Mouse (Mus musculus) olfactory bulb, adult 2 months (tissue): ENCODE measurements around the gene Top2b. TPM values are rescaled to one million over a fixed set of nuclear protein-coding genes. Genes with fewer than 3 reads are reported as not detected.

Experiments used
- H3K27ac ChIP-seq: fragments of 200-500 bp; 2 replicates; pipeline ENCODE4 v1.5.1; 2012; ENCODE audit warnings: low read depth, low read length; ENCODE audit not compliant: insufficient read depth
- H3K4me1 ChIP-seq: fragments of 200-500 bp; 2 replicates; pipeline ENCODE4 v1.6.1; 2012; ENCODE audit warnings: low read length; ENCODE audit not compliant: control insufficient read depth, insufficient read depth
- H3K4me3 ChIP-seq: fragments of 200-500 bp; 2 replicates; pipeline ENCODE4 v1.5.1; 2012; ENCODE audit warnings: mild to moderate bottlenecking, low read depth, low read length, moderate library complexity; ENCODE audit not compliant: insufficient read depth
- CTCF ChIP-seq: fragments of 200-500 bp; IDR thresholded peaks from 2 replicates; pipeline ENCODE4 v1.5.1; 2012; ENCODE audit warnings: low read depth, mild to moderate bottlenecking, low read length, moderate library complexity; ENCODE audit not compliant: insufficient read depth
- POLR2A ChIP-seq: fragments of 200-500 bp; IDR thresholded peaks from 2 replicates; pipeline ENCODE4 v1.6.1; 2012; ENCODE audit warnings: mild to moderate bottlenecking, low read depth, low read length, moderate library complexity; ENCODE audit not compliant: insufficient read depth
- WGBS: fragments of 180-500 bp; shearing (Covaris S2); methylation state at CpG from one replicate; pipeline ENCODE4 v1.1.7; 2018; 5-methylcytosine and 5-hydroxymethylcytosine counted together
- polyA plus RNA-seq: library from polyadenylated mRNA; stranded (reverse); fragments of >200 nt; gene quantifications from 2 replicates; pipeline ENCODE4 v1.2.4, GENCODE M21; 2012; ENCODE audit warnings: low replicate concordance; ENCODE audit not compliant: missing spikeins, insufficient read depth, insufficient read length

Top2b gene
- polyA plus RNA-seq, 1 experiment, result 567 TPM

GRCm38 (mm10) chr14:16483656-16484380, 118.8 kb downstream of the Top2b start:
- Histone ChIP-seq H3K4me3 (no peak overlapping the region), H3K4me1 (peaks cover 5% of the 10 kb centered on the region; the same call in 1 of the 2 replicates), H3K27ac (no peak overlapping the region)
- TF ChIP-seq CTCF (no peak), POLR2A (no peak)
- WGBS, result 35% methylated on average over 8 of the region's 8 CpGs

Other genes with a start within 250 kb of the Top2b start
- gene Ngly1, start 115.9 kb upstream of the Top2b start, polyA plus RNA-seq, result not detected in 2 replicates
- gene Oxsm, start 115.4 kb upstream of the Top2b start, polyA plus RNA-seq, result not detected in 2 replicates